ENCODE assay signal across 10 mouse cellular contexts in genomic region chr10:91158442-91158841, GRCm38 (mm10). TPM values are rescaled to one million over a fixed set of nuclear protein-coding genes. Genes with fewer than 3 reads are reported as not detected.
DNase-seq lines count a peak whose midpoint lies in the region; ATAC-seq and TF ChIP-seq lines count a peak whose summit lies in the region.
"Had no signal": no experiment of that assay in that cellular context is flagged by ENCODE, and none has a peak within 500 bp of the region (broad histone marks: within the 10 kb centered on the region; RNA-seq: fewer than 3 reads in every experiment).

No protein-coding gene starts in this region.

- H3K79me2 ChIP-seq in myocyte (ENCODE audit: control insufficient read depth, insufficient read depth) = peaks cover 95% of the 10 kb centered on the region

- TF ChIP-seq POLR2A in myocyte (IDR thresholded peaks at IDR 0.05; ENCODE audit: insufficient read length, low read depth) = peak; percentile 36

- 84% methylated on average over 8 of the region's 8 CpGs for WGBS in liver, embryonic 12.5 days (ENCODE audit: insufficient replicate concordance)
- 87% methylated on average over 8 of the region's 8 CpGs for WGBS in liver, embryonic 11.5 days

- H3ac ChIP-seq in myocyte (ENCODE audit: control insufficient read depth, insufficient read length) = no peak overlapping the region

- peaks cover 18% of the 10 kb centered on the region for H3K4me1 ChIP-seq in liver, embryonic 12.5 days
- H3K4me1 ChIP-seq in liver, embryonic 11.5 days (replicated peaks; ENCODE audit: control insufficient read depth, insufficient read depth, low read length) = peaks cover 4% of the 10 kb centered on the region; the same call in 1 of the 2 replicates

- no peak overlapping the region for H3K4me3 ChIP-seq in liver, embryonic 12.5 days
- H3K4me3 ChIP-seq in liver, embryonic 11.5 days (ENCODE audit: low read depth, low read length) = no peak overlapping the region
- no peak overlapping the region for H3K4me3 ChIP-seq in myocyte

- DNase-seq in gastrocnemius, adult 18-20 months (ENCODE audit: low spot score) = peak; percentile 36
- DNase-seq in gastrocnemius, adult 8-10 months (ENCODE audit: low spot score in 2 of 2) = no peak
- DNase-seq in liver, embryonic 11.5 days (ENCODE audit: low spot score) = no peak
- peak; percentile 59 for DNase-seq in adrenal gland, postnatal 14 days
- no peak for DNase-seq in cerebellum, adult 18-20 months
- no peak for DNase-seq in spleen, adult 18-20 months
- DNase-seq: cerebellum, adult 9-10 months; lung, postnatal 14 days had no signal

- peaks cover 100% of the 10 kb centered on the region for H3K36me3 ChIP-seq in liver, embryonic 12.5 days
- H3K36me3 ChIP-seq in liver, embryonic 11.5 days (ENCODE audit: control insufficient read depth, insufficient read depth, low read length) = peaks cover 58% of the 10 kb centered on the region
- H3K36me3 ChIP-seq in myocyte (ENCODE audit: control insufficient read depth, insufficient read depth) = peaks cover 64% of the 10 kb centered on the region

- no peaks in the 10 kb centered on the region for H3K27me3 ChIP-seq in liver, embryonic 12.5 days (replicated peaks)
- H3K27me3 ChIP-seq in liver, embryonic 11.5 days (replicated peaks; ENCODE audit: control insufficient read depth, insufficient read depth, low read length) = no peaks in the 10 kb centered on the region
- H3K27me3 ChIP-seq in myocyte (ENCODE audit: control insufficient read depth, insufficient read depth, insufficient read length) = no peaks in the 10 kb centered on the region

- ATAC-seq in liver, embryonic 12.5 days = peak; percentile 31; the same call in 1 of the 2 replicates
- no peak for ATAC-seq in liver, embryonic 11.5 days (replicated peaks; ENCODE audit: low FRiP score)

- H3K9ac ChIP-seq in liver, embryonic 12.5 days = no peak overlapping the region
- no peak overlapping the region for H3K9ac ChIP-seq in liver, embryonic 11.5 days (ENCODE audit: low read depth, low read length)

- H3K27ac ChIP-seq in liver, embryonic 12.5 days = no peak overlapping the region
- H3K27ac ChIP-seq in liver, embryonic 11.5 days (ENCODE audit: low read depth, low read length) = no peak overlapping the region

- H3K4me2 ChIP-seq in liver, embryonic 12.5 days = no peak overlapping the region
- no peak overlapping the region for H3K4me2 ChIP-seq in liver, embryonic 11.5 days
- H3K4me2 ChIP-seq in myocyte (ENCODE audit: low read depth) = peak overlapping the region; percentile 59

- H3K9me3 ChIP-seq in liver, embryonic 12.5 days (replicated peaks) = no peaks in the 10 kb centered on the region
- no peaks in the 10 kb centered on the region for H3K9me3 ChIP-seq in liver, embryonic 11.5 days (ENCODE audit: control insufficient read depth, low read length)

TF ChIP-seq in myocyte, 11 proteins besides CTCF, POLR2A, EP300 and RAD21:
- TF ChIP-seq MYOD1 (IDR thresholded peaks at IDR 0.05; ENCODE audit: control insufficient read depth in 1 of 3, insufficient read length in 2 of 3, low read depth in 2 of 3) (peak in 1 of 3 experiments; percentile 66), MAX (IDR thresholded peaks at IDR 0.05; ENCODE audit: low read depth) (peak; percentile 42), MYOG (IDR thresholded peaks at IDR 0.05; ENCODE audit: control insufficient read depth in 1 of 3, insufficient read depth in 1 of 3, insufficient read length in 2 of 3, low read depth in 2 of 3) (peak in 1 of 3 experiments; percentile 57), SRF (IDR thresholded peaks at IDR 0.05; ENCODE audit: control insufficient read depth, insufficient read length, low read depth) (no peak), TCF3 (IDR thresholded peaks at IDR 0.05; ENCODE audit: insufficient read length, low read depth) (no peak), POLR2AphosphoS2 (IDR thresholded peaks at IDR 0.05; ENCODE audit: insufficient read length, low read depth) (peak; percentile 88)

RNA-seq across cellular contexts. Expression of gene Tmpo, which starts 22.7 kb away (rescaled TPM):
- total RNA-seq in gastrocnemius, adult 18-20 months (2021) = 10 to 100 TPM; 49.9 to 50.5 TPM
- 10 to 100 TPM; 47.8 to 71.6 (median 53.8) TPM for total RNA-seq in gastrocnemius, adult 8-10 months (2022)
- 215 and 229 TPM in 2 replicates for polyA plus RNA-seq in liver, embryonic 12.5 days (2016; fragmentation: Nextera tagmentation; extraction: Ambion mirVana)
- polyA plus RNA-seq in liver, embryonic 11.5 days (2014; fragmentation: Nextera tagmentation; extraction: Ambion mirVana) = 207 and 219 TPM in 2 replicates
- total RNA-seq in adrenal gland, postnatal 14 days (2021) = 117 and 128 TPM in 2 replicates
- 55.6 TPM for polyA plus RNA-seq in myocyte (2012; fragmentation: generic; extraction: Trizol)

RNA-seq across cellular contexts. Expression of gene Slc25a3, which starts 34.6 kb away (rescaled TPM):
- total RNA-seq in gastrocnemius, adult 18-20 months (2021) = 1,000 to 10,000 TPM; 1,039 to 1,209 TPM
- 1,000 to 10,000 TPM; 1,088 to 1,186 (median 1,135) TPM for total RNA-seq in gastrocnemius, adult 8-10 months (2022)
- polyA plus RNA-seq in liver, embryonic 12.5 days (2016; fragmentation: Nextera tagmentation; extraction: Ambion mirVana) = 282 and 297 TPM in 2 replicates
- polyA plus RNA-seq in liver, embryonic 11.5 days (2014; fragmentation: Nextera tagmentation; extraction: Ambion mirVana) = 481 and 504 TPM in 2 replicates
- total RNA-seq in adrenal gland, postnatal 14 days (2021) = 859 and 881 TPM in 2 replicates
- polyA plus RNA-seq in myocyte (2012; fragmentation: generic; extraction: Trizol) = 846 TPM

Comparison
In these comparisons a context has a peak if more than half of its experiments do, and no peak if none do; other contexts are left out.
1. DNase-seq: peak in gastrocnemius, adult 18-20 months (single experiment) and adrenal gland, postnatal 14 days (single experiment); none in gastrocnemius, adult 8-10 months (0 of 2), liver, embryonic 11.5 days (single experiment), cerebellum, adult 18-20 months (0 of 2) and spleen, adult 18-20 months (0 of 2).